Mouse (Mus musculus) cerebellum, adult 2 months (tissue): ENCODE data around the gene Txndc9.

Experiments used
- CTCF ChIP-seq: fragments of 200-500 bp; IDR thresholded peaks from 2 replicates; pipeline ENCODE4 v1.5.1; 2011; ENCODE audit warnings: low read depth, mild to moderate bottlenecking, control low read depth, low read length, moderate library complexity, borderline replicate concordance; ENCODE audit not compliant: insufficient read depth
- POLR2A ChIP-seq: fragments of 200-500 bp; IDR thresholded peaks from 2 replicates; pipeline ENCODE4 v1.6.1; 2011; ENCODE audit warnings: low read length, control low read depth, borderline replicate concordance; ENCODE audit not compliant: insufficient read depth

GRCm38 (mm10) chr1:37968746-37969145 lies 28.9 kb downstream of the Txndc9 start:
- TF ChIP-seq CTCF, result no peak
- TF ChIP-seq POLR2A, result no peak
